ENCODE assay signal across 8 mouse cellular contexts in the genomic region with DNA sequence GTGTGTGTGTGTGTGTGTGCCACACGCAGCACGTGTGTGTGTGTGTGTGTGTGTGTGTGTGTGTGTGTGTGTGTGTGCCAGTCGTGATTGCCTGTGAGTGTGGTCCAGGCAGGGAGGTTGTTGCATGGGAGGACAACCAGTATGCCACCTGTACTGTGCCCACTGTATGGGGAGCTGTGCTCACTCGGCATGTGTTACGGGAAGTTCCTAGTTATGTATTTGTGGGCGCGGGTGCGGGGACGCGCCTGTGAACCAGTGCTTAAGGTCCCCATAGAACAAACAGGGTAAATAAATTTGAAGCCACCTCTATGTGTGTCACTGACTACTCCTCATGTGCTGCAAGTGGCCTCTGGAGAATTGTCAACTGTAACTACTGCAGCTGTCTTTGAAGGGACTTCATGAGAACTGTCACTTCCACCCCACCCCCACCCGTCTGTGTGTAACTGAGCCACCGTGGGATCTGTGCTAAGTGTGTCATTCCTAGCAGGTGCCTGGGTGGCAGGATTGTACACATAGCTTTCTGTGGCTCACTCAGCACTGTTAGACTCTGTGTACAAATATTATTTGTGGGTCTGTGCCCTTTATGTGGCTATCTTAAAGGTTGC. TPM values are rescaled to one million over a fixed set of nuclear protein-coding genes. Genes with fewer than 3 reads are reported as not detected.
DNase-seq lines count a peak whose midpoint lies in the region; ATAC-seq and TF ChIP-seq lines count a peak whose summit lies in the region.

No protein-coding gene starts in this region.

- peak overlapping the region; percentile 71; the same call in 1 of the 2 replicates for H3K4me3 ChIP-seq in G1E (ENCODE audit: low read depth, low read length)
- no peak overlapping the region for H3K4me3 ChIP-seq in forebrain, embryonic 15.5 days
- H3K4me3 ChIP-seq in liver, embryonic 13.5 days (replicated peaks) = peak overlapping the region; percentile 61

- H3K27me3 ChIP-seq in G1E (ENCODE audit: insufficient read depth, low read length) = no peaks in the 10 kb centered on the region
- no peaks in the 10 kb centered on the region for H3K27me3 ChIP-seq in forebrain, embryonic 15.5 days
- no peaks in the 10 kb centered on the region for H3K27me3 ChIP-seq in liver, embryonic 13.5 days

- peak; percentile 35 for DNase-seq in kidney, adult 9 months
- no peak for DNase-seq in kidney, postnatal 4 days
- no peak for DNase-seq in G1E (ENCODE audit: low spot score)
- peak; percentile 17 for DNase-seq in liver, embryonic 13.5 days
- DNase-seq in telencephalon, adult 2 months (ENCODE audit: low read depth, low spot score) = peak; percentile 54
- no peak for DNase-seq in right cerebral cortex, postnatal 14 days

- peak overlapping the region; percentile 45 for H3K4me2 ChIP-seq in forebrain, embryonic 15.5 days (replicated peaks)
- H3K4me2 ChIP-seq in liver, embryonic 13.5 days = peak overlapping the region; percentile 92

- no peak for TF ChIP-seq CTCF in G1E (IDR thresholded peaks at IDR 0.05; ENCODE audit: low read depth, low read length)

- no peak overlapping the region for H3K9ac ChIP-seq in forebrain, embryonic 15.5 days (replicated peaks)
- peak overlapping the region; percentile 81 for H3K9ac ChIP-seq in liver, embryonic 13.5 days

- no peak for ATAC-seq in G1E (ENCODE audit: extremely low read depth, insufficient number of reproducible peaks, low FRiP score, poor library complexity, severe bottlenecking)
- no peak for ATAC-seq in forebrain, embryonic 15.5 days (replicated peaks)
- ATAC-seq in liver, embryonic 13.5 days (ENCODE audit: low read depth) = peak; percentile 1; the same call in 1 of the 2 replicates
- no peak for ATAC-seq in megakaryocyte-erythroid progenitor cell, adult 5-6 weeks (replicated peaks; ENCODE audit: low FRiP score, low TSS enrichment, poor library complexity, severe bottlenecking)

- peaks cover 87% of the 10 kb centered on the region for H3K4me1 ChIP-seq in G1E (ENCODE audit: insufficient read depth, low read depth, low read length)
- peaks cover 44% of the 10 kb centered on the region for H3K4me1 ChIP-seq in forebrain, embryonic 15.5 days
- peaks cover 87% of the 10 kb centered on the region for H3K4me1 ChIP-seq in liver, embryonic 13.5 days (replicated peaks)

- no peaks in the 10 kb centered on the region for H3K9me3 ChIP-seq in G1E (replicated peaks)
- H3K9me3 ChIP-seq in forebrain, embryonic 15.5 days = no peaks in the 10 kb centered on the region
- no peaks in the 10 kb centered on the region for H3K9me3 ChIP-seq in liver, embryonic 13.5 days (replicated peaks)

- H3K27ac ChIP-seq in forebrain, embryonic 15.5 days (replicated peaks) = peak overlapping the region; percentile 42; the same call in 1 of the 2 replicates
- H3K27ac ChIP-seq in liver, embryonic 13.5 days = peak overlapping the region; percentile 89

- peaks cover 42% of the 10 kb centered on the region for H3K36me3 ChIP-seq in G1E (replicated peaks)
- H3K36me3 ChIP-seq in forebrain, embryonic 15.5 days = peaks cover 16% of the 10 kb centered on the region
- H3K36me3 ChIP-seq in liver, embryonic 13.5 days = peaks cover 21% of the 10 kb centered on the region

- WGBS in forebrain, embryonic 15.5 days = 68% methylated on average over 9 of the region's 12 CpGs
- 6% methylated on average over 10 of the region's 12 CpGs for WGBS in liver, embryonic 13.5 days (ENCODE audit: insufficient replicate concordance)

RNA-seq across cellular contexts. Expression of gene Zfp36, which starts 2.4 kb away (rescaled TPM):
- total RNA-seq in G1E (2014; fragmentation: Nextera tagmentation) (39.0 and 42.8 TPM in 2 replicates), G1E (2017) (20.4 and 21.3 TPM in 2 replicates)
- polyA plus RNA-seq in G1E (2012) = 25.5 and 28.3 TPM in 2 replicates
- polyA plus RNA-seq in forebrain, embryonic 15.5 days (2015; fragmentation: Nextera tagmentation; extraction: Ambion mirVana) = 5.6 and 5.7 TPM in 2 replicates
- polyA plus RNA-seq in liver, embryonic 13.5 days (2015; fragmentation: Nextera tagmentation; extraction: Ambion mirVana) = 4.7 and 6.3 TPM in 2 replicates
- total RNA-seq in megakaryocyte-erythroid progenitor cell, adult 5-6 weeks (2014; fragmentation: Nextera tagmentation) = 13.4 and 15.3 TPM in 2 replicates
- 26.9 and 33.7 TPM in 2 replicates for total RNA-seq in megakaryocyte-erythroid progenitor cell, adult 5-6 weeks (2017)

RNA-seq across cellular contexts. Expression of gene Plekhg2, which starts 10.1 kb away (rescaled TPM):
- total RNA-seq in G1E (2014; fragmentation: Nextera tagmentation) (2.9 and 5.2 TPM in 2 replicates), G1E (2017) (1.7 and 3.4 TPM in 2 replicates)
- polyA plus RNA-seq in G1E (2012) = 8.0 and 8.2 TPM in 2 replicates
- polyA plus RNA-seq in forebrain, embryonic 15.5 days (2015; fragmentation: Nextera tagmentation; extraction: Ambion mirVana) = 42.8 and 47.8 TPM in 2 replicates
- polyA plus RNA-seq in liver, embryonic 13.5 days (2015; fragmentation: Nextera tagmentation; extraction: Ambion mirVana) = 4.9 and 5.0 TPM in 2 replicates
- total RNA-seq in megakaryocyte-erythroid progenitor cell, adult 5-6 weeks (2014; fragmentation: Nextera tagmentation) = 4.1 and 7.7 TPM in 2 replicates
- total RNA-seq in megakaryocyte-erythroid progenitor cell, adult 5-6 weeks (2017) = 0.19 and 2.3 TPM in 2 replicates

RNA-seq across cellular contexts. Expression of gene Med29, which starts 10.1 kb away (rescaled TPM):
- total RNA-seq in G1E (2014; fragmentation: Nextera tagmentation) (15.4 and 21.9 TPM in 2 replicates), G1E (2017) (17.7 and 21.0 TPM in 2 replicates)
- 11.2 and 14.8 TPM in 2 replicates for polyA plus RNA-seq in G1E (2012)
- 44.6 and 46.9 TPM in 2 replicates for polyA plus RNA-seq in forebrain, embryonic 15.5 days (2015; fragmentation: Nextera tagmentation; extraction: Ambion mirVana)
- polyA plus RNA-seq in liver, embryonic 13.5 days (2015; fragmentation: Nextera tagmentation; extraction: Ambion mirVana) = 28.1 and 31.8 TPM in 2 replicates
- total RNA-seq in megakaryocyte-erythroid progenitor cell, adult 5-6 weeks (2014; fragmentation: Nextera tagmentation) = 22.3 and 28.9 TPM in 2 replicates
- total RNA-seq in megakaryocyte-erythroid progenitor cell, adult 5-6 weeks (2017) = 9.9 and 16.0 TPM in 2 replicates

RNA-seq across cellular contexts. Expression of gene Paf1, which starts 10.3 kb away (rescaled TPM):
- 66.6 and 68.5 TPM in 2 replicates for total RNA-seq in G1E (2014; fragmentation: Nextera tagmentation)
- 69.1 and 96.2 TPM in 2 replicates for total RNA-seq in G1E (2017)
- 103 and 170 TPM in 2 replicates for polyA plus RNA-seq in G1E (2012)
- 98.0 and 106 TPM in 2 replicates for polyA plus RNA-seq in forebrain, embryonic 15.5 days (2015; fragmentation: Nextera tagmentation; extraction: Ambion mirVana)
- polyA plus RNA-seq in liver, embryonic 13.5 days (2015; fragmentation: Nextera tagmentation; extraction: Ambion mirVana) = 30.7 and 33.4 TPM in 2 replicates
- 65.0 and 84.6 TPM in 2 replicates for total RNA-seq in megakaryocyte-erythroid progenitor cell, adult 5-6 weeks (2014; fragmentation: Nextera tagmentation)
- 129 and 149 TPM in 2 replicates for total RNA-seq in megakaryocyte-erythroid progenitor cell, adult 5-6 weeks (2017)

RNA-seq across cellular contexts. Expression of gene Rps16, which starts 32.0 kb away (rescaled TPM):
- total RNA-seq in G1E (2014; fragmentation: Nextera tagmentation) = 848 and 905 TPM in 2 replicates
- total RNA-seq in G1E (2017) = 900 and 1,212 TPM in 2 replicates
- 1,941 and 2,248 TPM in 2 replicates for polyA plus RNA-seq in G1E (2012)
- polyA plus RNA-seq in forebrain, embryonic 15.5 days (2015; fragmentation: Nextera tagmentation; extraction: Ambion mirVana) = 514 and 544 TPM in 2 replicates
- polyA plus RNA-seq in liver, embryonic 13.5 days (2015; fragmentation: Nextera tagmentation; extraction: Ambion mirVana) = 937 and 964 TPM in 2 replicates
- 3,991 and 4,625 TPM in 2 replicates for total RNA-seq in megakaryocyte-erythroid progenitor cell, adult 5-6 weeks (2014; fragmentation: Nextera tagmentation)
- total RNA-seq in megakaryocyte-erythroid progenitor cell, adult 5-6 weeks (2017) = 881 and 1,091 TPM in 2 replicates

Comparison
In these comparisons a context has a peak if more than half of its experiments do, and no peak if none do; other contexts are left out.
1. DNase-seq: peak in kidney, adult 9 months (single experiment), liver, embryonic 13.5 days (single experiment) and telencephalon, adult 2 months (single experiment); none in kidney, postnatal 4 days (0 of 2), G1E (single experiment) and right cerebral cortex, postnatal 14 days (single experiment).